Mouse (Mus musculus): ENCODE measurements around the gene Eln. TPM values are rescaled to one million over a fixed set of nuclear protein-coding genes. Genes with fewer than 3 reads are reported as not detected.

Eln gene
- polyA plus RNA-seq, 1 experiment, result 35.5 TPM

GRCm38 (mm10) chr5:134692704-134693103 is 54.4 kb downstream of the Eln start:
- WGBS, result 97% methylated on average over 1 of the region's 1 CpGs
- Histone ChIP-seq H3K27me3 (ENCODE audit: control insufficient read depth, insufficient read depth, low read length) (no peaks in the 10 kb centered on the region), H3K27ac (ENCODE audit: control insufficient read depth, insufficient read depth, low read length) (no peak overlapping the region), H3K36me3 (ENCODE audit: control insufficient read depth, insufficient read depth, low read length) (no peaks in the 10 kb centered on the region), H3K4me1 (replicated peaks; ENCODE audit: control insufficient read depth, insufficient read depth, low read length) (peaks cover 2% of the 10 kb centered on the region; the same call in 1 of the 2 replicates), H3K4me3 (ENCODE audit: control insufficient read depth, insufficient read depth, low read length) (no peak overlapping the region)
- TF ChIP-seq POLR2A (IDR thresholded peaks at IDR 0.05; ENCODE audit: control insufficient read depth, extremely low read depth, insufficient read depth, low read length, poor library complexity), result no peak
- TF ChIP-seq CTCF (IDR thresholded peaks at IDR 0.05; ENCODE audit: borderline replicate concordance, control insufficient read depth, extremely low read depth, insufficient read depth, low read length, poor library complexity), result no peak
- DNase-seq, result no peak

- Histone ChIP-seq H3K36me3 (ENCODE audit: control insufficient read depth, insufficient read depth, low read length) (no peaks in the 10 kb centered on the region), H3K4me3 (ENCODE audit: control insufficient read depth, insufficient read depth, low read length) (peak overlapping the region; percentile 50), H3K27ac (ENCODE audit: control insufficient read depth, insufficient read depth, low read length) (peak overlapping the region; percentile 30; the same call in 1 of the 2 replicates), H3K4me1 (replicated peaks; ENCODE audit: control insufficient read depth, insufficient read depth, low read length) (peaks cover 2% of the 10 kb centered on the region; the same call in 1 of the 2 replicates), H3K27me3 (ENCODE audit: control insufficient read depth, insufficient read depth, low read length) (no peaks in the 10 kb centered on the region)
- WGBS, result under 1% methylated on average over 38 of the region's 38 CpGs
- TF ChIP-seq CTCF (IDR thresholded peaks at IDR 0.05; ENCODE audit: borderline replicate concordance, control insufficient read depth, extremely low read depth, insufficient read depth, low read length, poor library complexity) (0 out of 2 replicates have a peak, but pooled peaks have one; percentile 44), POLR2A (IDR thresholded peaks at IDR 0.05; ENCODE audit: control insufficient read depth, extremely low read depth, insufficient read depth, low read length, poor library complexity) (0 out of 2 replicates have a peak, but pooled peaks have one; percentile 16)
- DNase-seq, result peak; percentile 98
These were observed 58.3 kb downstream of the Eln start for GRCm38 (mm10) chr5:134688718-134689284.

GRCm38 (mm10) chr5:134688086-134688717 is 58.9 kb downstream of the Eln start, which contains the start of gene Limk1:
TSS of gene Limk1 (minus strand) at chr5:134688598.
- 2% methylated on average over 69 of the region's 69 CpGs for WGBS
- peaks cover 2% of the 10 kb centered on the region; the same call in 1 of the 2 replicates for H3K4me1 ChIP-seq (replicated peaks; ENCODE audit: control insufficient read depth, insufficient read depth, low read length)
- no peaks in the 10 kb centered on the region for H3K36me3 ChIP-seq (ENCODE audit: control insufficient read depth, insufficient read depth, low read length)
- H3K27ac ChIP-seq (ENCODE audit: control insufficient read depth, insufficient read depth, low read length), result peak within 1 kb of the TSS; percentile 30; the same call in 1 of the 2 replicates
- no peak for TF ChIP-seq CTCF (IDR thresholded peaks at IDR 0.05; ENCODE audit: borderline replicate concordance, control insufficient read depth, extremely low read depth, insufficient read depth, low read length, poor library complexity)
- no peak for TF ChIP-seq POLR2A (IDR thresholded peaks at IDR 0.05; ENCODE audit: control insufficient read depth, extremely low read depth, insufficient read depth, low read length, poor library complexity)
- H3K4me3 ChIP-seq (ENCODE audit: control insufficient read depth, insufficient read depth, low read length), result peak within 1 kb of the TSS; percentile 50
- no peaks in the 10 kb centered on the region for H3K27me3 ChIP-seq (ENCODE audit: control insufficient read depth, insufficient read depth, low read length)
- no peak for DNase-seq

- Histone ChIP-seq H3K36me3 (ENCODE audit: control insufficient read depth, insufficient read depth, low read length) (no peaks in the 10 kb centered on the region), H3K27ac (ENCODE audit: control insufficient read depth, insufficient read depth, low read length) (no peak overlapping the region), H3K4me3 (ENCODE audit: control insufficient read depth, insufficient read depth, low read length) (no peak overlapping the region), H3K4me1 (replicated peaks; ENCODE audit: control insufficient read depth, insufficient read depth, low read length) (peaks cover 2% of the 10 kb centered on the region; the same call in 1 of the 2 replicates), H3K27me3 (ENCODE audit: control insufficient read depth, insufficient read depth, low read length) (no peaks in the 10 kb centered on the region)
- TF ChIP-seq CTCF (IDR thresholded peaks at IDR 0.05; ENCODE audit: borderline replicate concordance, control insufficient read depth, extremely low read depth, insufficient read depth, low read length, poor library complexity) (no peak), POLR2A (IDR thresholded peaks at IDR 0.05; ENCODE audit: control insufficient read depth, extremely low read depth, insufficient read depth, low read length, poor library complexity) (no peak)
- 89% methylated on average over 1 of the region's 1 CpGs for WGBS
- no peak for DNase-seq
These were observed 59.9 kb downstream of the Eln start for GRCm38 (mm10) chr5:134687187-134687586.

- Histone ChIP-seq H3K4me3 (ENCODE audit: control insufficient read depth, insufficient read depth, low read length) (no peak overlapping the region), H3K36me3 (ENCODE audit: control insufficient read depth, insufficient read depth, low read length) (no peaks in the 10 kb centered on the region), H3K27me3 (ENCODE audit: control insufficient read depth, insufficient read depth, low read length) (no peaks in the 10 kb centered on the region), H3K4me1 (replicated peaks; ENCODE audit: control insufficient read depth, insufficient read depth, low read length) (peaks cover 2% of the 10 kb centered on the region; the same call in 1 of the 2 replicates), H3K27ac (ENCODE audit: control insufficient read depth, insufficient read depth, low read length) (no peak overlapping the region)
- WGBS, result 96% methylated on average over 6 of the region's 6 CpGs
- no peak for DNase-seq
- TF ChIP-seq CTCF (IDR thresholded peaks at IDR 0.05; ENCODE audit: borderline replicate concordance, control insufficient read depth, extremely low read depth, insufficient read depth, low read length, poor library complexity) (no peak), POLR2A (IDR thresholded peaks at IDR 0.05; ENCODE audit: control insufficient read depth, extremely low read depth, insufficient read depth, low read length, poor library complexity) (no peak)
These were observed 60.6 kb downstream of the Eln start for GRCm38 (mm10) chr5:134686541-134686940.

- TF ChIP-seq CTCF (IDR thresholded peaks at IDR 0.05; ENCODE audit: borderline replicate concordance, control insufficient read depth, extremely low read depth, insufficient read depth, low read length, poor library complexity), result no peak
- TF ChIP-seq POLR2A (IDR thresholded peaks at IDR 0.05; ENCODE audit: control insufficient read depth, extremely low read depth, insufficient read depth, low read length, poor library complexity), result no peak
- no peak for DNase-seq
- peaks cover 2% of the 10 kb centered on the region; the same call in 1 of the 2 replicates for H3K4me1 ChIP-seq (replicated peaks; ENCODE audit: control insufficient read depth, insufficient read depth, low read length)
- 98% methylated on average over 2 of the region's 2 CpGs for whole genome bisulfite sequencing
- H3K36me3 ChIP-seq (ENCODE audit: control insufficient read depth, insufficient read depth, low read length), result no peaks in the 10 kb centered on the region
- H3K27me3 ChIP-seq (ENCODE audit: control insufficient read depth, insufficient read depth, low read length), result no peaks in the 10 kb centered on the region
- no peak overlapping the region for H3K4me3 ChIP-seq (ENCODE audit: control insufficient read depth, insufficient read depth, low read length)
- no peak overlapping the region for H3K27ac ChIP-seq (ENCODE audit: control insufficient read depth, insufficient read depth, low read length)
These were observed 62.7 kb downstream of the Eln start for GRCm38 (mm10) chr5:134684398-134684797.
